Mouse (Mus musculus): ENCODE data around the gene Dmxl2. TPM values are rescaled to one million over a fixed set of nuclear protein-coding genes. Genes with fewer than 3 reads are reported as not detected.

Gene Dmxl2
- polyA plus RNA-seq (2015; fragmentation: Nextera tagmentation; extraction: Ambion mirVana) = 6.4 and 7.0 TPM in 2 replicates

GRCm38 (mm10) chr9:54501453-54502110 is at the start of gene Dmxl2:
Gene Dmxl2 (minus strand): TSS chr9:54501626.
- Histone ChIP-seq H3K4me2 (replicated peaks) (peak within 1 kb of the TSS; percentile 99), H3K27ac (replicated peaks) (peak within 1 kb of the TSS; percentile 34; the same call in 1 of the 2 replicates), H3K4me1 (no peaks in the 10 kb centered on the region), H3K9ac (peak within 1 kb of the TSS; percentile 64), H3K4me3 (replicated peaks) (peak within 1 kb of the TSS; percentile 63), H3K27me3 (peaks cover 5% of the 10 kb centered on the region; the same call in 1 of the 2 replicates), H3K9me3 (replicated peaks) (no peaks in the 10 kb centered on the region), H3K36me3 (no peaks in the 10 kb centered on the region)
- under 1% methylated on average over 98 of the region's 99 CpGs for WGBS
- ATAC-seq (ENCODE audit: insufficient number of reproducible peaks, low FRiP score, low TSS enrichment, low read depth) = peak; percentile 88

- ATAC-seq (ENCODE audit: insufficient number of reproducible peaks, low FRiP score, low TSS enrichment, low read depth) = no peak
- WGBS = 90% methylated on average over 6 of the region's 6 CpGs
- Histone ChIP-seq H3K4me3 (replicated peaks) (no peak overlapping the region), H3K27ac (replicated peaks) (no peak overlapping the region), H3K27me3 (no peaks in the 10 kb centered on the region), H3K4me1 (no peaks in the 10 kb centered on the region), H3K4me2 (replicated peaks) (no peak overlapping the region), H3K36me3 (no peaks in the 10 kb centered on the region), H3K9ac (no peak overlapping the region), H3K9me3 (replicated peaks) (no peaks in the 10 kb centered on the region)
Observed at GRCm38 (mm10) chr9:54549433-54549832, 48.0 kb upstream of the Dmxl2 start.

- Histone ChIP-seq H3K27ac (replicated peaks) (no peak overlapping the region), H3K27me3 (no peaks in the 10 kb centered on the region), H3K36me3 (no peaks in the 10 kb centered on the region), H3K9ac (no peak overlapping the region), H3K4me2 (replicated peaks) (no peak overlapping the region), H3K9me3 (replicated peaks) (no peaks in the 10 kb centered on the region), H3K4me1 (no peaks in the 10 kb centered on the region), H3K4me3 (replicated peaks) (no peak overlapping the region)
- WGBS = 24% methylated on average over 5 of the region's 5 CpGs
- ATAC-seq (ENCODE audit: insufficient number of reproducible peaks, low FRiP score, low TSS enrichment, low read depth) = no peak
Observed at GRCm38 (mm10) chr9:54547536-54547935, 46.1 kb upstream of the Dmxl2 start.

GRCm38 (mm10) chr9:54544954-54545315 is 43.5 kb upstream of the Dmxl2 start:
- H3K4me3 ChIP-seq (replicated peaks) = no peak overlapping the region
- no peaks in the 10 kb centered on the region for H3K36me3 ChIP-seq
- H3K9ac ChIP-seq = no peak overlapping the region
- H3K27ac ChIP-seq (replicated peaks) = no peak overlapping the region
- ATAC-seq (ENCODE audit: insufficient number of reproducible peaks, low FRiP score, low TSS enrichment, low read depth) = no peak
- no peaks in the 10 kb centered on the region for H3K27me3 ChIP-seq
- H3K4me2 ChIP-seq (replicated peaks) = no peak overlapping the region
- H3K4me1 ChIP-seq = no peaks in the 10 kb centered on the region
- 84% methylated on average over 4 of the region's 4 CpGs for WGBS
- no peaks in the 10 kb centered on the region for H3K9me3 ChIP-seq (replicated peaks)

- no peak overlapping the region for H3K9ac ChIP-seq
- no peaks in the 10 kb centered on the region for H3K27me3 ChIP-seq
- no peak overlapping the region for H3K4me2 ChIP-seq (replicated peaks)
- H3K27ac ChIP-seq (replicated peaks) = no peak overlapping the region
- no peaks in the 10 kb centered on the region for H3K36me3 ChIP-seq
- H3K9me3 ChIP-seq (replicated peaks) = no peaks in the 10 kb centered on the region
- WGBS = 80% methylated on average over 9 of the region's 9 CpGs
- H3K4me1 ChIP-seq = no peaks in the 10 kb centered on the region
- no peak for ATAC-seq (ENCODE audit: insufficient number of reproducible peaks, low FRiP score, low TSS enrichment, low read depth)
- no peak overlapping the region for H3K4me3 ChIP-seq (replicated peaks)
Observed at GRCm38 (mm10) chr9:54544212-54544953, 43.0 kb upstream of the Dmxl2 start.

GRCm38 (mm10) chr9:54540801-54541200 is 39.4 kb upstream of the Dmxl2 start:
- 70% methylated on average over 5 of the region's 5 CpGs for WGBS
- H3K9ac ChIP-seq = no peak overlapping the region
- no peaks in the 10 kb centered on the region for H3K9me3 ChIP-seq (replicated peaks)
- H3K27ac ChIP-seq (replicated peaks) = no peak overlapping the region
- H3K4me3 ChIP-seq (replicated peaks) = no peak overlapping the region
- no peak overlapping the region for H3K4me2 ChIP-seq (replicated peaks)
- no peaks in the 10 kb centered on the region for H3K4me1 ChIP-seq
- H3K27me3 ChIP-seq = no peaks in the 10 kb centered on the region
- no peaks in the 10 kb centered on the region for H3K36me3 ChIP-seq
- no peak for ATAC-seq (ENCODE audit: insufficient number of reproducible peaks, low FRiP score, low TSS enrichment, low read depth)

- ATAC-seq (ENCODE audit: insufficient number of reproducible peaks, low FRiP score, low TSS enrichment, low read depth) = no peak
- Histone ChIP-seq H3K9me3 (replicated peaks) (no peaks in the 10 kb centered on the region), H3K4me2 (replicated peaks) (no peak within 1 kb of the TSS), H3K9ac (no peak within 1 kb of the TSS), H3K27ac (replicated peaks) (no peak within 1 kb of the TSS), H3K36me3 (no peaks in the 10 kb centered on the region), H3K4me1 (0 out of 2 replicates have a peak, but pooled peaks cover 5% of the 10 kb centered on the region), H3K4me3 (replicated peaks) (no peak within 1 kb of the TSS), H3K27me3 (no peaks in the 10 kb centered on the region)
- 90% methylated on average over 14 of the region's 14 CpGs for WGBS
Observed at GRCm38 (mm10) chr9:54538684-54539083, 37.3 kb upstream of the Dmxl2 start, which contains the start of gene Sh2d7. Gene Sh2d7 (plus strand): TSS chr9:54538984.

- Histone ChIP-seq H3K27ac (replicated peaks) (no peak overlapping the region), H3K27me3 (no peaks in the 10 kb centered on the region), H3K4me2 (replicated peaks) (no peak overlapping the region), H3K4me3 (replicated peaks) (no peak overlapping the region), H3K9ac (no peak overlapping the region), H3K36me3 (no peaks in the 10 kb centered on the region), H3K9me3 (replicated peaks) (no peaks in the 10 kb centered on the region), H3K4me1 (0 out of 2 replicates have a peak, but pooled peaks cover 5% of the 10 kb centered on the region)
- WGBS = 97% methylated on average over 3 of the region's 3 CpGs
- no peak for ATAC-seq (ENCODE audit: insufficient number of reproducible peaks, low FRiP score, low TSS enrichment, low read depth)
Observed at GRCm38 (mm10) chr9:54538244-54538643, 36.8 kb upstream of the Dmxl2 start.

- Histone ChIP-seq H3K9me3 (replicated peaks) (no peaks in the 10 kb centered on the region), H3K4me1 (0 out of 2 replicates have a peak, but pooled peaks cover 5% of the 10 kb centered on the region), H3K27me3 (no peaks in the 10 kb centered on the region), H3K27ac (replicated peaks) (no peak overlapping the region), H3K36me3 (no peaks in the 10 kb centered on the region), H3K9ac (no peak overlapping the region), H3K4me2 (replicated peaks) (no peak overlapping the region), H3K4me3 (replicated peaks) (no peak overlapping the region)
- no peak for ATAC-seq (ENCODE audit: insufficient number of reproducible peaks, low FRiP score, low TSS enrichment, low read depth)
- WGBS = 73% methylated on average over 3 of the region's 3 CpGs
Observed at GRCm38 (mm10) chr9:54537480-54537879, 36.1 kb upstream of the Dmxl2 start.

GRCm38 (mm10) chr9:54537030-54537429 is 35.6 kb upstream of the Dmxl2 start:
- no peak overlapping the region for H3K9ac ChIP-seq
- ATAC-seq (ENCODE audit: insufficient number of reproducible peaks, low FRiP score, low TSS enrichment, low read depth) = no peak
- H3K4me2 ChIP-seq (replicated peaks) = no peak overlapping the region
- H3K36me3 ChIP-seq = no peaks in the 10 kb centered on the region
- H3K4me1 ChIP-seq = 0 out of 2 replicates have a peak, but pooled peaks cover 5% of the 10 kb centered on the region
- no peaks in the 10 kb centered on the region for H3K27me3 ChIP-seq
- WGBS = 25% methylated on average over 4 of the region's 4 CpGs
- H3K27ac ChIP-seq (replicated peaks) = no peak overlapping the region
- H3K4me3 ChIP-seq (replicated peaks) = no peak overlapping the region
- no peaks in the 10 kb centered on the region for H3K9me3 ChIP-seq (replicated peaks)

- WGBS = 75% methylated on average over 7 of the region's 7 CpGs
- H3K4me3 ChIP-seq (replicated peaks) = no peak overlapping the region
Observed at GRCm38 (mm10) chr9:54536236-54536635, 34.8 kb upstream of the Dmxl2 start.

More at GRCm38 (mm10) chr9:54536236-54536635, 34.8 kb upstream of the Dmxl2 start:
- no peaks in the 10 kb centered on the region for H3K9me3 ChIP-seq (replicated peaks)
- H3K9ac ChIP-seq = no peak overlapping the region
- H3K4me2 ChIP-seq (replicated peaks) = no peak overlapping the region
- H3K27ac ChIP-seq (replicated peaks) = no peak overlapping the region
- no peaks in the 10 kb centered on the region for H3K27me3 ChIP-seq
- ATAC-seq (ENCODE audit: insufficient number of reproducible peaks, low FRiP score, low TSS enrichment, low read depth) = no peak
- 0 out of 2 replicates have a peak, but pooled peaks cover 5% of the 10 kb centered on the region for H3K4me1 ChIP-seq
- H3K36me3 ChIP-seq = no peaks in the 10 kb centered on the region

Measured in embryonic facial prominence, embryonic 15.5 days (tissue).